Mouse (Mus musculus) neural tube, embryonic 15.5 days (tissue): Measurements from ENCODE around the gene Slc44a2. TPM values are rescaled to one million over a fixed set of nuclear protein-coding genes. Genes with fewer than 3 reads are reported as not detected.
"Not testable (repeated sequence)": the region's sequence is repeated elsewhere in the genome, so short reads cannot be mapped to it uniquely, and the experiment has no call there.

Experiments
- ATAC-seq: fragments of 200-750 bp; cut with Nextera tagmentation; 2 replicates; pipeline ENCODE4 v1.8.0; 2017; ENCODE audit warnings: mild to moderate bottlenecking, moderate TSS enrichment, moderate library complexity; ENCODE audit not compliant: low FRiP score
- H3K27ac ChIP-seq: fragments of 300-500 bp; sonication (generic); replicated peaks from 2 replicates; pipeline ENCODE4 v1.5.1; 2015; ENCODE audit warnings: mild to moderate bottlenecking, inconsistent platforms
- H3K27me3 ChIP-seq: fragments of 300-500 bp; sonication (generic); replicated peaks from 2 replicates; pipeline ENCODE4 v1.6.1; 2015; ENCODE audit warnings: inconsistent platforms
- H3K36me3 ChIP-seq: fragments of 300-500 bp; sonication (generic); 2 replicates; pipeline ENCODE4 v1.6.1; 2015; ENCODE audit warnings: inconsistent platforms
- H3K4me1 ChIP-seq: fragments of 300-500 bp; sonication (generic); 2 replicates; pipeline ENCODE4 v1.6.1; 2015; ENCODE audit warnings: inconsistent platforms
- H3K4me2 ChIP-seq: fragments of 300-500 bp; sonication (generic); 2 replicates; pipeline ENCODE4 v1.6.1; 2015; ENCODE audit warnings: inconsistent platforms, mild to moderate bottlenecking, moderate library complexity
- H3K4me3 ChIP-seq: fragments of 300-500 bp; sonication (generic); replicated peaks from 2 replicates; pipeline ENCODE4 v1.5.1; 2015; ENCODE audit warnings: mild to moderate bottlenecking, inconsistent platforms
- H3K9ac ChIP-seq: fragments of 300-500 bp; sonication (generic); replicated peaks from 2 replicates; pipeline ENCODE4 v1.6.1; 2015; ENCODE audit warnings: mild to moderate bottlenecking, inconsistent platforms
- H3K9me3 ChIP-seq: fragments of 300-500 bp; sonication (generic); replicated peaks from 2 replicates; pipeline ENCODE4 v1.6.1; 2016; ENCODE audit warnings: inconsistent platforms
- WGBS: fragments of 180-500 bp; shearing (Covaris S2); methylation state at CpG from one replicate; pipeline ENCODE4 v1.1.7; 2015; ENCODE audit warnings: mixed read lengths; 5-methylcytosine and 5-hydroxymethylcytosine counted together
- polyA plus RNA-seq: library from polyadenylated mRNA; unstranded; fragments of >200 nt; fragmentation: Nextera tagmentation; extraction: Ambion mirVana; gene quantifications from 2 replicates; pipeline ENCODE4 v1.2.1, GENCODE M21; 2015

The Slc44a2 gene
- polyA plus RNA-seq, 1 experiment from 2014 or later = 68.4 TPM

DNA sequence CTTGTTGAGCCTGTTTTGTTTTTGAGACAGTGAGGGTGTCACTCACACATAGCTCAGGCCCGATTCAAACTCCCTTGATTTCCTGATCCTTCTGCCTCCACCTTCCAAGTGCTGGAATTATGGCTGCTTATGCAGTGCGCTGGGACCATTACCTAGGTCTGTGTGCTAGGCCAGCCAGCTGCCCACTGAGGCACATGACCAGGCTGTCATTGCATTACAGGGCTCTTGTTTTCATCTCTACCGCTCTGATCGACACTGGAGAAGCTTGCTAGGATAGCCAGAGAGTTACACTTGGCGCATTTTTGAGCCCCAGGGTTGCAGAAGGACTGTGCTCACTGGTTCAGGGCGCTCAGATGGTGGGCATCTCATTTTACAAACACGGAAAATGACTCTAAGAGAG is 8.8 kb upstream of the Slc44a2 start:
- 25% methylated on average over 7 of the region's 7 CpGs for WGBS
- H3K9ac ChIP-seq = no peak overlapping the region
- ATAC-seq = no peak

DNA sequence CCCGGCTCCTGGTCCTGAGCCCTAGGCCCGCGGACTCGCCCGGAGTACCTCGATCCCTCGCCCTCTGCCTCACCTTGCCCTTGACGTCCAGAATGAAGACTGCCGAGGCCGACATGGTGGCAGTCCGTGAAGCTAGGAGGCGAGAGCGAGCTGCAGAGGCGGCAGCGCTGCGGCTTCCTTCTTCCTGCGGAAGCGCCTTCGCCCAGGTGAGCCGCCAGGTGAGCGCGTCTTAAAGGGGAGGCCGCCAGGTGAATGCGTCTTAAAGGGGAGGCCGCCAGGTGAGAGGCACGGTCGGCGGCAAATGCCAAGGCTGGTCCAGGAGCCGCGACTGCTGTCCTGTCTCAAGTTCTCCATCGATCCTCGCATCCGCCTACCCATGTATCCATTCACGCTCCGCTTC is 8.4 kb upstream of the Slc44a2 start, which contains the start of gene Ap1m2:
Ap1m2 (minus strand) TSS at position 204 of the 400 bp plus-strand sequence.
- H3K4me3 ChIP-seq = peak within 1 kb of the TSS; percentile 35
- no peak within 1 kb of the TSS; the same call in 1 of the 2 replicates for H3K9ac ChIP-seq
- H3K27me3 ChIP-seq = peaks cover 15% of the 10 kb centered on the region
- H3K4me1 ChIP-seq = peaks cover 6% of the 10 kb centered on the region; the same call in 1 of the 2 replicates
- H3K4me2 ChIP-seq = peak within 1 kb of the TSS; percentile 50
- 11% methylated on average over 33 of the region's 35 CpGs for WGBS
- H3K27ac ChIP-seq = no peak within 1 kb of the TSS
- H3K36me3 ChIP-seq = no peaks in the 10 kb centered on the region
- H3K9me3 ChIP-seq = no peaks in the 10 kb centered on the region
- peak; percentile 5; the same call in 1 of the 2 replicates for ATAC-seq

More for the DNA sequence above, 8.8 kb upstream of the Slc44a2 start:
- Histone ChIP-seq H3K27ac (no peak overlapping the region), H3K4me3 (peak overlapping the region; percentile 35), H3K36me3 (no peaks in the 10 kb centered on the region), H3K27me3 (peaks cover 15% of the 10 kb centered on the region), H3K4me1 (peaks cover 6% of the 10 kb centered on the region; the same call in 1 of the 2 replicates), H3K4me2 (peak overlapping the region; percentile 50), H3K9me3 (no peaks in the 10 kb centered on the region)

DNA sequence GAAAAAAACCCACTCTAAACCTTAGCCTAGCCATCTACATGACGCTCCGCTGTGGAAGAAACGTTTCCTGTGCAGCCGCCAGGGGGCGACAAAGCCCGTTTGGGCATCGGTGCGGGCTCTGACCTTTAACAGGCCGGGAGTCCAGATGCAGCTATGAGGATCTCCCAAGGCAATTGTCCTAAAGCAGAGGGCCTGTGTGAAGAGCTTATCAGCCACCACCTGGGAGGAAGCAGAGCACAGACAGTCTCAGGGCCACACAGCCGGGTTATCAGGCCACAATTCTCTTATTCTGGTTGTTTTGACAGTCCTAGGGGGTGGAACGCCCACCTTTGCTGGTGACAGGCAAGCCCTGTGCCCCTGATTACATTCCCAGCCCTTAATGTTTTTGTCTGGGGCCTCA is 7.1 kb upstream of the Slc44a2 start:
- Histone ChIP-seq H3K4me1 (peaks cover 6% of the 10 kb centered on the region; the same call in 1 of the 2 replicates), H3K27ac (no peak overlapping the region), H3K9ac (no peak overlapping the region), H3K27me3 (peaks cover 15% of the 10 kb centered on the region), H3K9me3 (no peaks in the 10 kb centered on the region), H3K36me3 (no peaks in the 10 kb centered on the region), H3K4me3 (no peak overlapping the region), H3K4me2 (no peak overlapping the region)
- peak; percentile 60; the same call in 1 of the 2 replicates for ATAC-seq
- 9% methylated on average over 11 of the region's 11 CpGs for WGBS

DNA sequence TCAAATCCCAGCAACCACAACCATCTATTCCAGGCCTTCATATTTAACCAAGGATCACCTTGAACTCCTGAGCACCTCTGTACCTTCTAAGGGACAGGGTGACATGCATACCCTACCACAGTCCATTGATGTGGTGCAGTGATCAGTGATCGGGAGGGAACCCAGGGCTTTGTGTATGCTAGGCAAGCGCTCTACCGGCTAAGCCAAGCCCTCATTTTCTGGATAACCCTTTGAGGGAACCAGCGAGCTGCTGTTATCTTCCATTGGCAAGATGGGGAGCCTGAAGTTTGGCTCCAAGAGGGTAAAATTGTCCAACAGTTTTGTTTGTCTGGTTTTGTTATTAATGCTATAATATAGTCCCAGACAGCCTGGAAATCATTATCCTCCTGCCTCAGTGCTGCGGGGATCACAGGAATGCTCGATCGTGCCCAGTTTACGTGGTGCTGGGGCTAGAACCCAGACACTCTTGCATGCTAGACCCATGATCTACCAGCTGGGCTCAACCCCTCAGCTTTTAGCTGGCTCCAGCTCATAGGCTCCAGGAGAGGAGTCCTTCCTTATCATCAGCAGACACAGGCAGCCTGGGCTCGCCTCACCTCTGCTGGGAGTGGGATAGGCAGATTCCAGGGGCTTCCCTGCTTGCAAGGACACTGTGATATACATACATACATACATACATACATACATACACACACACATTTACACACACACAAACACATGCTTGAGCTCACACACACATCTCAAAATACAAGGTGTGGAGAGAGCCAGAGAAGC is 5.9 kb upstream of the Slc44a2 start:
- peaks cover 6% of the 10 kb centered on the region; the same call in 1 of the 2 replicates for H3K4me1 ChIP-seq
- H3K4me3 ChIP-seq = no peak overlapping the region
- ATAC-seq = no peak
- no peak overlapping the region for H3K4me2 ChIP-seq
- peaks cover 15% of the 10 kb centered on the region for H3K27me3 ChIP-seq
- H3K27ac ChIP-seq = no peak overlapping the region
- 95% methylated on average over 9 of the region's 9 CpGs for WGBS
- no peaks in the 10 kb centered on the region for H3K36me3 ChIP-seq
- H3K9ac ChIP-seq = no peak overlapping the region
- H3K9me3 ChIP-seq = no peaks in the 10 kb centered on the region

DNA sequence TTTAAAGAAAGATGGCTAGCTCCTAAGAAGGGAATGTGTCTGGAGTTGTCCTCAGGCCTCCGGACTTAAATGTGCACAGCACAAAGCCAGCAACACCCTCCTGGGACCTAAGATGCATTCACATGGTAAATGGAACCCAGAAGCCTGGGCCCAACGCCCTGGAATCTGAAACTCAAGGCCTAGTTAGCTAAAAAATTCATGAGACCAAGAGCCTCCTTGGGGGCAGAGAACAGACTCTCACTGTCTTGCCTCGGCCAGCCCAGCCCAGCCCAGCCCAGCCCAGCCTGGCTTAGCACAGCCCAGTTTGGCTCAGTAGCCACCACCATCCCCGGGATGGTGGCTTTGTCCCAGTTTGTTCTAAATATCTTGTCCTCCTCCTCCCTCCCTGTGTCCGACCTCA is 5.1 kb upstream of the Slc44a2 start:
- no peaks in the 10 kb centered on the region for H3K9me3 ChIP-seq
- H3K4me1 ChIP-seq = peaks cover 11% of the 10 kb centered on the region; the same call in 1 of the 2 replicates
- H3K36me3 ChIP-seq = no peaks in the 10 kb centered on the region
- H3K4me3 ChIP-seq = no peak overlapping the region
- peaks cover 15% of the 10 kb centered on the region for H3K27me3 ChIP-seq
- WGBS = 60% methylated on average over 5 of the region's 5 CpGs
- H3K27ac ChIP-seq = no peak overlapping the region
- H3K9ac ChIP-seq = no peak overlapping the region
- H3K4me2 ChIP-seq = no peak overlapping the region
- ATAC-seq = no peak

DNA sequence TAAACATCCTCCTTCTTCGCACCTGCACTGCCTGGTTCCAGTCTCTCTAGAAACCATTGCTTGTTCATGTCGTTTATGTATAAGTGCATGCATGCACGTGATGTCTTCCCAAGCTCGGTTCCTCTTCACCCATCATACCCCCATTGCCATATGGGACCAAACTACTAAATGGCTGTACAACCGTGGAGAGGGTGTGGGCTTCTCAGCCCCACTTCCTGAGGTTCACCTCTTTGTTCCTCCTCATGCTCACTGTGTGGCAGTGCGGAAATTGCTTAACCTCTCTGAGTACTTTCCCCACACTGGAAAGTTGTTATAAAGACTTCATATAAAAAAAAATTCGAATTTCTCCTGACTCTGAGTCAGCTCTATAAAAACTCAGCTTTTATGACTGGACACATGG is 3.8 kb upstream of the Slc44a2 start:
- 77% methylated on average over 7 of the region's 7 CpGs for WGBS
- Histone ChIP-seq H3K4me3 (no peak overlapping the region), H3K9ac (no peak overlapping the region), H3K36me3 (no peaks in the 10 kb centered on the region), H3K4me2 (no peak overlapping the region), H3K27ac (no peak overlapping the region), H3K9me3 (no peaks in the 10 kb centered on the region), H3K27me3 (peaks cover 10% of the 10 kb centered on the region), H3K4me1 (peaks cover 18% of the 10 kb centered on the region)
- ATAC-seq = no peak

DNA sequence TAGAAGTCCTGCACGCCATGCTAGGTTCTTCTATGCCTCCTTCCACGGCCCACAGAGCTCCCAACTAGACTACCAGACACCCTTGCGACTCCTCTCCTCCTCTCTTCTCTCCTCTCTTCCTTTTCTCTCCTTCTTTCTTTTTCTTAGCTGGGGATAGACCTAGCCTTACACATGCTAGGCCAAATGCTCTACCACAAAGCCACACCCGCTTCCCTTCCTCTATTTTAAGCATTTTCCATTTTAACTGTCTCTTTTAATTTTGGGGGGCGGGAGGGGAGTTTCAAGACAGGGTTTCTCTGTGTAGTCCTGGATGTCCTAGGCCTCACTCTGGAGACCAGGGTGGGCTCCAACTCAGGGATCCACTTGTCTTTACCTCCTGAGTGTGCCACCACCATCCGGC is 1.7 kb upstream of the Slc44a2 start:
- ATAC-seq = no peak
- no peak overlapping the region for H3K9ac ChIP-seq
- no peaks in the 10 kb centered on the region for H3K27me3 ChIP-seq
- H3K4me3 ChIP-seq = no peak overlapping the region
- H3K36me3 ChIP-seq = no peaks in the 10 kb centered on the region
- no peak overlapping the region for H3K4me2 ChIP-seq
- H3K27ac ChIP-seq = no peak overlapping the region
- WGBS = 96% methylated on average over 6 of the region's 6 CpGs
- H3K4me1 ChIP-seq = peaks cover 30% of the 10 kb centered on the region
- H3K9me3 ChIP-seq = no peaks in the 10 kb centered on the region

DNA sequence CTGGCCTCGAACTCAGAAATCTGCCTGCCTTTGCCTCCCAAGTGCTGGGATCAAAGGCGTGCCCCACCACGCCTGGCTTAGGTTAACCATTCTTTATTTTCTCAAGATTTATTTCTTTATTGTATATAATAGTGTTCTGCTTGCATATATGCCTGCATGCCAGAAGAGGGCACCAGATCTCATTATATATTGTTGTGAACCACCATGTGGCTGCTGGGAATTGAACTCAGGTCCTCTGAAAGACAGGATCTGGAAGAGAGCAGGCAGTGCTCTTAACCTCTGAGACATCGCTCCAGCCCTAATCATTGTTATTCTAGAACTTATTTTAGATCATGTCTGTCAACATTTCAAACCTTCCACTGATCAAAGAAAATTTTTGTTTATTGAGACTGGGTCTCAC is 995 bp upstream of the Slc44a2 start:
- Histone ChIP-seq H3K4me3 (no peak overlapping the region), H3K36me3 (no peaks in the 10 kb centered on the region), H3K9ac (no peak overlapping the region), H3K4me1 (peaks cover 30% of the 10 kb centered on the region), H3K4me2 (no peak overlapping the region), H3K27ac (no peak overlapping the region), H3K9me3 (no peaks in the 10 kb centered on the region), H3K27me3 (no peaks in the 10 kb centered on the region)
- no peak for ATAC-seq
- 94% methylated on average over 4 of the region's 4 CpGs for whole genome bisulfite sequencing

DNA sequence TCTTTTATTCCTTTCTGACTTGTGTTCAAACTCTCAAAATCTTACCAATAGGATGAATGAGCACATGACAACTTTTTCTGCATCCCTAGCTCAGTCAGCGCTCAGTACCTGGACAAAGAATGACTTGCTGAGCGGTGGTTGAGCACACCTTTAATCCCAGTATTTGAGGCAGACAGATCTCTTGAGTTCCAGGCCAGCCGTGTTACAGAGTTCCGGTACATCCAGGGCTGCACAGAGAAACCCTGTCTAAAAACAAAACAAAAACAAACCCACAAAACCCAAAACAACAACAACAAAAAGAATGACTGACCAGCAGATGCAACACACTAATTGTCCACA is 249 bp upstream of the Slc44a2 start:
- peak; percentile 51 for ATAC-seq
- no peaks in the 10 kb centered on the region for H3K9me3 ChIP-seq
- peak overlapping the region; percentile 53 for H3K4me3 ChIP-seq
- H3K36me3 ChIP-seq = no peaks in the 10 kb centered on the region
- 22% methylated on average over 4 of the region's 4 CpGs for WGBS
- peak overlapping the region; percentile 66; the same call in 1 of the 2 replicates for H3K27ac ChIP-seq
- H3K4me2 ChIP-seq = peak overlapping the region; percentile 90
- peak overlapping the region; percentile 71 for H3K9ac ChIP-seq
- peaks cover 30% of the 10 kb centered on the region for H3K4me1 ChIP-seq
- no peaks in the 10 kb centered on the region for H3K27me3 ChIP-seq

DNA sequence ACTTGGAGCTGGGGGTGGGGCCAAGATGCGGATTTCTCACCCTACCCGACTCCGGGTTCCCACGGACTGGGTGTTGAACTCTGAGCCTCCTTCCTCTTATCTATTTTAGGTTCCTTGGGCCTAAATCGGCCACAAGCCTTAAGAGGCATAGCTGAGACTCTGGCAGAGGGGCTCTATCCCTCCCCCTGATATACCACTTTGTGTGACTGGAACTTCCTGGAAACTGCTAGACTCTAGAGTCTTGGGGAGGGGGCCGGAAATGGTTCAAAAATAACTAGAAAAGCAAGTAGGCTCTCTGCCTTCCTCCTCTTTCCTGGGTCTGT is 976 bp downstream of the Slc44a2 start:
- peak overlapping the region; percentile 53 for H3K4me3 ChIP-seq
- no peaks in the 10 kb centered on the region for H3K36me3 ChIP-seq
- H3K27me3 ChIP-seq = no peaks in the 10 kb centered on the region
- peaks cover 30% of the 10 kb centered on the region for H3K4me1 ChIP-seq
- 20% methylated on average over 6 of the region's 6 CpGs for WGBS
- H3K9ac ChIP-seq = peak overlapping the region; percentile 71
- H3K9me3 ChIP-seq = no peaks in the 10 kb centered on the region
- no peak overlapping the region for H3K27ac ChIP-seq
- H3K4me2 ChIP-seq = peak overlapping the region; percentile 90
- ATAC-seq = peak; percentile 7; the same call in 1 of the 2 replicates

DNA sequence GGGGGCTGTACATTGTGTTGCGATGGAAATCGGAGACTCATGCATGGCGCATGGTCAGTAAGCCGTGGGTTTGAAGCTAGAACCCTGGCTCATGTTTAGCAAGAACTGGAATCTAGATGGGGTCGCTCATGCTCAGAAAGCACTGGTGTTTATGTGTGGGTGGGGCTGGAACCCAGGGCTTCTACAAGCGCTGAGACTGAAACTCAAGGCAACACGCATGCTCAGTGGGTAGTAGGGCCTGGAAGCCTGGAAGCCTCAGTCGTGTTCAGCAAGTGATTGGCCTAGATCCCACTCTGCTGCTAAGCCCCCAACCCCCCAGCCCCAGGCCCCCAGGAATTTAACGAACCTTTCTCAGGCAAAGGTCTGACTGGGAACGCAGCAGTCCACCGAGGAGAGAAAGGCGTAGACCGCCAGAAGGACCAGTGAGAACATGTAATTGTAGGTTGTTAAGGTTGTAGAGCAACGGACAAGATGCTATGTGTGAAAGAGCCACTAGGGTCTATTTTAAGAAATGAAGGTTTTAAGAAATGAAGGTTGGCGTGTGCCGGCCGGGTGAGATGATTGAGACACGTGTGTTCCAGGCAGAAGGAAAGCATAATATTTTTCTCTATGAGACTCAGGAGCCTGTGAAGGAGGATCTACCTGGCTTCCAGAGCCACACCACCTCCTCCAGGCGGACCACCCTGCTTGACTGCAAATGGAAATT is 1.9 kb downstream of the Slc44a2 start:
- H3K36me3 ChIP-seq = no peaks in the 10 kb centered on the region
- no peaks in the 10 kb centered on the region for H3K27me3 ChIP-seq
- peak overlapping the region; percentile 53; the same call in 1 of the 2 replicates for H3K4me3 ChIP-seq
- H3K27ac ChIP-seq = no peak overlapping the region
- H3K4me2 ChIP-seq = peak overlapping the region; percentile 90
- 0 out of 2 replicates have a peak overlapping the region, but pooled peaks have one; percentile 71 for H3K9ac ChIP-seq
- 77% methylated on average over 19 of the region's 19 CpGs for WGBS
- ATAC-seq = no peak
- H3K9me3 ChIP-seq = no peaks in the 10 kb centered on the region
- H3K4me1 ChIP-seq = peaks cover 30% of the 10 kb centered on the region

DNA sequence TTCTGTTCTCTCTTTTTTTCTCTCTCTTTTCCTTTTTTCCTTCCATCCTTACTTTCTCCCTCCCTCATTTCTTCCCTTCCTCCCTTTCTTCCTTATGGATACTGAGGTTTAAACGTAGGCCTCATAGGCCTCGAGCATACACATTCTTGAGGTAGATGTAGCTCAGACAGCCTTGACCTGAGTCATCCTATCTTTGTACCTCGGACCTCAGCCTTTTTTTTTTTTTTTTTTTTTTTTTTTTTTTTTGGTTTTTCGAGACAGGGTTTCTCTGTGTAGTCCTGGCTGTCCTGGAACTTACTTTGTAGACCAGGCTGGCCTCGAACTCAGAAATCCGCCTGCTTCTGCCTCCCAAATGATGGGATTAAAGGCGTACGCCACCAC is 2.4 kb downstream of the Slc44a2 start:
- not testable (repeated sequence) for H3K27ac ChIP-seq, H3K27me3 ChIP-seq, H3K36me3 ChIP-seq, ATAC-seq, H3K4me3 ChIP-seq, H3K9me3 ChIP-seq, H3K9ac ChIP-seq, H3K4me2 ChIP-seq
- 89% methylated on average over 8 of the region's 8 CpGs for WGBS
- H3K4me1 ChIP-seq = peaks cover 30% of the 10 kb centered on the region
